Mouse (Mus musculus) midbrain, postnatal 0 days (tissue): ENCODE data around the gene Fbll1. TPM values are rescaled to one million over a fixed set of nuclear protein-coding genes. Genes with fewer than 3 reads are reported as not detected.
A peak's percentile ranks its signal among the peaks of the same experiment; 100 is the strongest.

Experiments
- ATAC-seq: fragments of 200-750 bp; cut with Nextera tagmentation; 2 replicates; pipeline ENCODE4 v1.8.0; 2017; ENCODE audit warnings: moderate number of reproducible peaks, mild to moderate bottlenecking, moderate TSS enrichment, moderate library complexity; ENCODE audit not compliant: low FRiP score
- DNase-seq: peaks from one replicate; pipeline ENCODE4 v3.0.0-alpha.2; 2015; ENCODE audit warnings: low spot score
- H3K27ac ChIP-seq: fragments of 300-500 bp; sonication (generic); 2 replicates; pipeline ENCODE4 v1.5.1; 2014; ENCODE audit warnings: low read depth, mild to moderate bottlenecking, low read length, mixed read lengths
- H3K27me3 ChIP-seq: fragments of 300-500 bp; sonication (generic); 2 replicates; pipeline ENCODE4 v1.6.1; 2014; ENCODE audit warnings: low read length, control low read depth, mixed read lengths; ENCODE audit not compliant: insufficient read depth
- H3K36me3 ChIP-seq: fragments of 300-500 bp; sonication (generic); 2 replicates; pipeline ENCODE4 v1.6.1; 2014; ENCODE audit warnings: low read length, control low read depth, mixed read lengths; ENCODE audit not compliant: insufficient read depth
- H3K4me1 ChIP-seq: fragments of 300-500 bp; sonication (generic); 2 replicates; pipeline ENCODE4 v1.6.1; 2014; ENCODE audit warnings: mild to moderate bottlenecking, control low read depth, antibody characterized with exemption, low read length, mixed read lengths; ENCODE audit not compliant: insufficient read depth
- H3K4me2 ChIP-seq: fragments of 300-500 bp; sonication (generic); 2 replicates; pipeline ENCODE4 v1.6.1; 2014; ENCODE audit warnings: low read depth, mild to moderate bottlenecking, low read length, mixed read lengths; ENCODE audit not compliant: poor library complexity, severe bottlenecking
- H3K4me3 ChIP-seq: fragments of 300-500 bp; sonication (generic); 2 replicates; pipeline ENCODE4 v1.5.1; 2014; ENCODE audit warnings: low read depth, mild to moderate bottlenecking, low read length, moderate library complexity
- H3K9ac ChIP-seq: fragments of 300-500 bp; sonication (generic); replicated peaks from 2 replicates; pipeline ENCODE4 v1.6.1; 2014; ENCODE audit warnings: mild to moderate bottlenecking, low read length, moderate library complexity, mixed read lengths; ENCODE audit not compliant: poor library complexity, severe bottlenecking
- H3K9me3 ChIP-seq: fragments of 300-500 bp; sonication (generic); 2 replicates; pipeline ENCODE4 v1.6.1; 2016; ENCODE audit warnings: low read length, control low read depth
- CTCF ChIP-seq: IDR thresholded peaks from 2 replicates; pipeline ENCODE4 v1.5.1; 2016; ENCODE audit warnings: antibody characterized with exemption, mild to moderate bottlenecking
- WGBS: fragments of 180-500 bp; shearing (Covaris S2); extraction: QIAGEN DNeasy Blood & Tissue Kit; methylation state at CpG from one replicate; pipeline ENCODE4 v1.1.7; 2014; 5-methylcytosine and 5-hydroxymethylcytosine counted together
- polyA plus RNA-seq: library from polyadenylated mRNA; unstranded; fragments of >200 nt; fragmentation: Nextera tagmentation; extraction: Ambion mirVana; gene quantifications from 2 replicates; pipeline ENCODE4 v1.2.1, GENCODE M21; 2015
- total RNA-seq: library from RNA; depleted of rRNA; stranded (reverse); fragments of >200 nt; gene quantifications from 2 replicates; pipeline ENCODE4 v1.2.3, GENCODE M21; 2014

Fbll1 gene
- total and polyA plus RNA-seq, 2 experiments from 2014 or later, result 34.6 to 75.5 TPM

DNA sequence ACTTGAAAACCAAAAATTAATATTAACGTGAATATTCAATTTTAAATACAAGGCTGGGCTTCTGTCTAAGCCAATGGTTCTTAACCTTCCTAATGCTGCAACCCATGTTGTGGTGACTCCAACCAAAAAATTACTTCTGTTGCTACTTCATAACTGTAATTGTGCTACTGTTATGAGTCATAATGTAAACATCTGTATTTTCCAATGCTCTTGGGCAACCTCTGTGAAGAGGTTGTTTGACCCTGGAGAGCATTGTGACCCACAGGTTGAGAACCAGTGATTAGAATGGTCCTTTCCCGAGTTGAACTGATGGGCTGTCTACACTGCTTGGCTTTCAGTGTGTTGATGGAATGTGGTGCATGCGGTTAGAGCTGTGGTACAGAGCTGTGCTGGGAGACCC is 22.2 kb downstream of the Fbll1 start:
- peaks cover 14% of the 10 kb centered on the region; the same call in 1 of the 2 replicates for H3K36me3 ChIP-seq
- ATAC-seq (no peak), DNase-seq (no peak)
- no peak overlapping the region for H3K27ac ChIP-seq
- no peak overlapping the region for H3K4me3 ChIP-seq
- no peaks in the 10 kb centered on the region for H3K9me3 ChIP-seq
- H3K27me3 ChIP-seq, result no peaks in the 10 kb centered on the region
- 92% methylated on average over 3 of the region's 3 CpGs for WGBS
- no peaks in the 10 kb centered on the region for H3K4me1 ChIP-seq
- H3K9ac ChIP-seq, result no peak overlapping the region
- H3K4me2 ChIP-seq, result no peak overlapping the region
- TF ChIP-seq CTCF, result no peak

GRCm38 (mm10) chr11:35775606-35776005 is 23.1 kb downstream of the Fbll1 start:
- ATAC-seq (no peak), DNase-seq (no peak)
- H3K4me2 ChIP-seq, result no peak overlapping the region
- no peaks in the 10 kb centered on the region for H3K9me3 ChIP-seq
- H3K27me3 ChIP-seq, result no peaks in the 10 kb centered on the region
- no peak overlapping the region for H3K27ac ChIP-seq
- 96% methylated on average over 3 of the region's 3 CpGs for WGBS
- H3K9ac ChIP-seq, result no peak overlapping the region
- H3K4me1 ChIP-seq, result no peaks in the 10 kb centered on the region
- H3K4me3 ChIP-seq, result no peak overlapping the region
- peaks cover 13% of the 10 kb centered on the region; the same call in 1 of the 2 replicates for H3K36me3 ChIP-seq
- no peak for TF ChIP-seq CTCF

- H3K27me3 ChIP-seq, result no peaks in the 10 kb centered on the region
- WGBS, result 67% methylated on average over 9 of the region's 9 CpGs
- H3K4me3 ChIP-seq, result peak overlapping the region; percentile 93
- no peaks in the 10 kb centered on the region for H3K4me1 ChIP-seq
- no peaks in the 10 kb centered on the region for H3K36me3 ChIP-seq
- H3K27ac ChIP-seq, result no peak overlapping the region; the same call in 1 of the 2 replicates
- TF ChIP-seq CTCF, result no peak
- H3K4me2 ChIP-seq, result peak overlapping the region; percentile 72
- ATAC-seq (no peak), DNase-seq (no peak)
- peak overlapping the region; percentile 99; the same call in 1 of the 2 replicates for H3K9ac ChIP-seq
- no peaks in the 10 kb centered on the region for H3K9me3 ChIP-seq
Observed at GRCm38 (mm10) chr11:35770741-35771504, 27.8 kb downstream of the Fbll1 start.

GRCm38 (mm10) chr11:35769746-35770437 is 28.8 kb downstream of the Fbll1 start:
- Histone ChIP-seq H3K27ac (peak overlapping the region; percentile 98), H3K27me3 (no peaks in the 10 kb centered on the region), H3K9ac (peak overlapping the region; percentile 99), H3K4me3 (peak overlapping the region; percentile 93), H3K4me2 (peak overlapping the region; percentile 72), H3K36me3 (no peaks in the 10 kb centered on the region), H3K9me3 (no peaks in the 10 kb centered on the region), H3K4me1 (no peaks in the 10 kb centered on the region)
- under 1% methylated on average over 36 of the region's 41 CpGs for WGBS
- DNase-seq, result peak; percentile 63
- ATAC-seq, result peak; percentile 80
- no peak for TF ChIP-seq CTCF

DNA sequence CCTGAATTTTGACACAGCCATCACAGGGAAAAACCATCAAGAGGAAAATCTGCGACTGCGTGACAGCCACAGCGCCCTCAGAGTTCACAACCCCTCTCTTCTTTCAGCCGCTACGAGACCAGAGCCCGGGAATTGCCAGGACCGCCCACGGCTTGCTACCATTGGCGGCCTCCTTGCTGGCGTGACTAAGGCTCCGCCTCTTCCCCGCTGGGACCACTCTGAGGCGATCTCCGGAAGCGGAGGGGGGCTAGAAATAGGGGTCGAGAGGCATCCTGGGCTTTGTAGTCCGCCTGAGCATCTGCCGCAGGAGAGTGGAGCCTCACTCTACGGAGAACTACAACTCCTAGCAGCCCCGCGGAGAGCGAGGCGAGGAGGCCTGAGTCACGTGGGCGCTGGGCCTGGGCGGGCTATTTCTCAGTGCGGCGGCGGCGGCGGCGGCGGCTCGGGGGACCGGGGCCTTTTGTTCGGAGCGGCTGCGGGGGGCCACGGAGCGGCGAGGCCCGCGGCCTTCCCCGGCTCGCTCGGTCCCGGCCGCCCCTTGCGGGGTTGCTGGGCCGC is 29.4 kb downstream of the Fbll1 start, which contains the start of gene Pank3:
Gene Pank3 (plus strand): TSS at position 297 of the 558 bp plus-strand sequence.
- peak; percentile 100 for DNase-seq

More for the DNA sequence above, 29.4 kb downstream of the Fbll1 start, which contains the start of gene Pank3:
- Histone ChIP-seq H3K27ac (peak within 1 kb of the TSS; percentile 98), H3K4me1 (no peaks in the 10 kb centered on the region), H3K4me2 (peak within 1 kb of the TSS; percentile 72), H3K36me3 (no peaks in the 10 kb centered on the region), H3K9ac (peak within 1 kb of the TSS; percentile 99), H3K27me3 (no peaks in the 10 kb centered on the region), H3K4me3 (peak within 1 kb of the TSS; percentile 93), H3K9me3 (no peaks in the 10 kb centered on the region)
- peak; percentile 100 for ATAC-seq
- peak; percentile 40 for TF ChIP-seq CTCF
- under 1% methylated on average over 40 of the region's 50 CpGs for WGBS
